Comparison of ENCODE assay signal across 8 mouse cellular contexts in genomic region chr19:3935032-3935895, GRCm38 (mm10). TPM values are rescaled to one million over a fixed set of nuclear protein-coding genes. Genes with fewer than 3 reads are reported as not detected.
A peak's percentile ranks its signal among the peaks of the same experiment; 100 is the strongest.
DNase-seq lines count a peak whose midpoint lies in the region; ATAC-seq and TF ChIP-seq lines count a peak whose summit lies in the region.

Unc93b1 (plus strand) TSS chr19:3935186.

- H3K4me3 ChIP-seq in G1E (ENCODE audit: low read depth, low read length), result peak within 1 kb of the TSS; percentile 13; the same call in 1 of the 2 replicates
- H3K4me3 ChIP-seq in forebrain, postnatal 0 days (ENCODE audit: low read depth, low read length), result peak within 1 kb of the TSS; percentile 30
- peak within 1 kb of the TSS; percentile 37 for H3K4me3 ChIP-seq in hindbrain, embryonic 12.5 days

- H3K4me2 ChIP-seq in forebrain, postnatal 0 days (ENCODE audit: low read depth), result peak within 1 kb of the TSS; percentile 58
- H3K4me2 ChIP-seq in hindbrain, embryonic 12.5 days (replicated peaks), result peak within 1 kb of the TSS; percentile 79

- no peak for ATAC-seq in G1E (ENCODE audit: extremely low read depth, insufficient number of reproducible peaks, low FRiP score, poor library complexity, severe bottlenecking)
- ATAC-seq in forebrain, postnatal 0 days, result peak; percentile 73
- ATAC-seq in hindbrain, embryonic 12.5 days (ENCODE audit: low FRiP score), result peak; percentile 71

- H3K4me1 ChIP-seq in G1E (ENCODE audit: insufficient read depth, low read depth, low read length), result peaks cover 6% of the 10 kb centered on the region
- 0 out of 2 replicates have a peak, but pooled peaks cover 1% of the 10 kb centered on the region for H3K4me1 ChIP-seq in forebrain, postnatal 0 days (ENCODE audit: insufficient read depth)
- H3K4me1 ChIP-seq in hindbrain, embryonic 12.5 days, result peaks cover 15% of the 10 kb centered on the region

- DNase-seq in G1E (ENCODE audit: low spot score), result no peak
- DNase-seq in adrenal gland, postnatal 4 days (ENCODE audit: low spot score in 2 of 2), result peak; percentile 55 to 67
- no peak for DNase-seq in forebrain, postnatal 0 days
- peak in 1 of 2 experiments; percentile 46 for DNase-seq in layer of hippocampus, postnatal 14 days (ENCODE audit: low spot score in 2 of 2)
- DNase-seq in lung, postnatal 4 days, result peak; percentile 81 to 87
- peak; percentile 68 for DNase-seq in skeletal muscle tissue, adult 2 months (ENCODE audit: low read depth, low spot score)
- no peak for DNase-seq in right cerebral cortex, postnatal 14 days

- H3K9ac ChIP-seq in forebrain, postnatal 0 days, result peak within 1 kb of the TSS; percentile 35; the same call in 1 of the 2 replicates
- peak within 1 kb of the TSS; percentile 61 for H3K9ac ChIP-seq in hindbrain, embryonic 12.5 days

- 8% methylated on average over 42 of the region's 42 CpGs for WGBS in forebrain, postnatal 0 days
- 7% methylated on average over 37 of the region's 42 CpGs for WGBS in hindbrain, embryonic 12.5 days

- no peak for TF ChIP-seq CTCF in G1E (IDR thresholded peaks at IDR 0.05; ENCODE audit: low read depth, low read length)
- no peak for TF ChIP-seq CTCF in forebrain, postnatal 0 days (IDR thresholded peaks at IDR 0.05; ENCODE audit: low read depth)

- H3K9me3 ChIP-seq in G1E (replicated peaks), result no peaks in the 10 kb centered on the region
- no peaks in the 10 kb centered on the region for H3K9me3 ChIP-seq in forebrain, postnatal 0 days (ENCODE audit: low read length)
- no peaks in the 10 kb centered on the region for H3K9me3 ChIP-seq in hindbrain, embryonic 12.5 days (replicated peaks)

- H3K27ac ChIP-seq in forebrain, postnatal 0 days (ENCODE audit: low read depth, low read length), result no peak within 1 kb of the TSS
- H3K27ac ChIP-seq in hindbrain, embryonic 12.5 days, result no peak within 1 kb of the TSS

- no peaks in the 10 kb centered on the region for H3K36me3 ChIP-seq in G1E (replicated peaks)
- H3K36me3 ChIP-seq in forebrain, postnatal 0 days (ENCODE audit: insufficient read depth), result no peaks in the 10 kb centered on the region
- H3K36me3 ChIP-seq in hindbrain, embryonic 12.5 days, result no peaks in the 10 kb centered on the region

- peaks cover 27% of the 10 kb centered on the region for H3K27me3 ChIP-seq in G1E (ENCODE audit: insufficient read depth, low read length)
- H3K27me3 ChIP-seq in forebrain, postnatal 0 days (ENCODE audit: insufficient read depth, low read length), result no peaks in the 10 kb centered on the region
- peaks cover 20% of the 10 kb centered on the region for H3K27me3 ChIP-seq in hindbrain, embryonic 12.5 days

RNA-seq across cellular contexts. Expression of gene Unc93b1, which starts in this region (rescaled TPM):
- 0.53 TPM in 1 of 2 replicates, not detected in the other for total RNA-seq in G1E (2014; fragmentation: Nextera tagmentation)
- 0.22 TPM in 1 of 2 replicates, not detected in the other for total RNA-seq in G1E (2017)
- 0.16 and 0.24 TPM in 2 replicates for polyA plus RNA-seq in G1E (2012)
- 10 to 100 TPM; 53.9 to 60.7 TPM for total RNA-seq in adrenal gland, postnatal 4 days (2021)
- total RNA-seq in forebrain, postnatal 0 days (2014; rRNA removed), result 8.6 and 10.8 TPM in 2 replicates
- 10.6 and 13.2 TPM in 2 replicates for polyA plus RNA-seq in forebrain, postnatal 0 days (2015; fragmentation: Nextera tagmentation; extraction: Ambion mirVana)
- polyA plus RNA-seq in hindbrain, embryonic 12.5 days (2016; fragmentation: Nextera tagmentation; extraction: Ambion mirVana), result 8.1 and 8.5 TPM in 2 replicates
- total RNA-seq in layer of hippocampus, postnatal 14 days (2021), result 10 to 100 TPM; 17.1 to 18.1 TPM

Comparison
In these comparisons a context has a peak if more than half of its experiments do, and no peak if none do; other contexts are left out.
1. DNase-seq: peak in adrenal gland, postnatal 4 days (2 of 2), lung, postnatal 4 days (2 of 2) and skeletal muscle tissue, adult 2 months (single experiment); none in G1E (single experiment), forebrain, postnatal 0 days (single experiment) and right cerebral cortex, postnatal 14 days (single experiment).
2. Peak in every context shown above with its lines, with median percentiles within 50 percentile points of each other: H3K4me3 ChIP-seq.